Mouse (Mus musculus) E14TG2a.4 (cell line): ENCODE measurements at regions not wholly inside any gene's neighbourhood (a gene's known extent, or its start where the extent isn't known, plus 50 kb on each side); places are given as distances from the start of the nearest gene placed in this dataset.

Experiments used
- H3K27me3 ChIP-seq: 2 replicates; pipeline ENCODE4 v1.6.1; 2014; ENCODE audit warnings: low read length, control low read depth; ENCODE audit not compliant: insufficient read depth
- H3K36me3 ChIP-seq: 2 replicates; pipeline ENCODE4 v1.6.1; 2014; ENCODE audit warnings: low read length, control low read depth; ENCODE audit not compliant: insufficient read depth
- H3K4me1 ChIP-seq: replicated peaks from 2 replicates; pipeline ENCODE4 v1.6.1; 2014; ENCODE audit warnings: low read depth, low read length, control low read depth
- H3K4me3 ChIP-seq: replicated peaks from 2 replicates; pipeline ENCODE4 v1.5.1; 2014; ENCODE audit warnings: mild to moderate bottlenecking, low read length
- H3K9me3 ChIP-seq: 2 replicates; pipeline ENCODE4 v1.6.1; 2014; ENCODE audit warnings: low read length, control low read depth
- CTCF ChIP-seq: conservative IDR thresholded peaks from 2 replicates; pipeline ENCODE4 v1.5.1; 2014; ENCODE audit warnings: low read length
- NANOG ChIP-seq: IDR thresholded peaks from 2 replicates; pipeline ENCODE4 v1.6.1; 2014; ENCODE audit warnings: borderline replicate concordance, low read length, mixed read lengths
- POU5F1 ChIP-seq: IDR thresholded peaks from 2 replicates; pipeline ENCODE4 v1.6.1; 2014; ENCODE audit warnings: low read length, borderline replicate concordance

DNA sequence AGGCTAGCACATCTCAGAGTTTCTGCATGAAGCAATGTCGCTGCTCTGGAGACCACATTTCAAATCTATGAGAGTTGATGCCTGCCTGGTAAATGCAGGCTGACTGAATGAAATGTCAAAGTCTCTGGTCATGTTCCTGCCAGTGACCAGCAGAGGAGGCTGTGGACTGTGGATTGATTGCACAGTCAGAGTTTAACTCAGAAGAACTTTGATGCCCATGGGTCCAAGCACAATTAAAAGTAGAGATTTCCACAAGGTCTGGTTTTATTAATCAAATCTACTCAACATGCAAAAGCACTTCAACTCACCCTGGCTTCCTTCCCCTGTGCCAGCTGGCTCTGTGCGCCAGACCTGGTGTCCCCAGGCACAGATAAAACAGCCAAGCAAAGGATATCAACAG, 81.3 kb downstream of the Hsd17b3 start:
- Histone ChIP-seq H3K27me3 (no peaks in the 10 kb centered on the region), H3K9me3 (no peaks in the 10 kb centered on the region), H3K4me3 (no peak overlapping the region), H3K36me3 (no peaks in the 10 kb centered on the region), H3K4me1 (peaks cover 17% of the 10 kb centered on the region)
- peak; percentile 15; the same call in 1 of the 2 replicates for TF ChIP-seq CTCF
- TF ChIP-seq NANOG, result no peak
- TF ChIP-seq POU5F1, result no peak

DNA sequence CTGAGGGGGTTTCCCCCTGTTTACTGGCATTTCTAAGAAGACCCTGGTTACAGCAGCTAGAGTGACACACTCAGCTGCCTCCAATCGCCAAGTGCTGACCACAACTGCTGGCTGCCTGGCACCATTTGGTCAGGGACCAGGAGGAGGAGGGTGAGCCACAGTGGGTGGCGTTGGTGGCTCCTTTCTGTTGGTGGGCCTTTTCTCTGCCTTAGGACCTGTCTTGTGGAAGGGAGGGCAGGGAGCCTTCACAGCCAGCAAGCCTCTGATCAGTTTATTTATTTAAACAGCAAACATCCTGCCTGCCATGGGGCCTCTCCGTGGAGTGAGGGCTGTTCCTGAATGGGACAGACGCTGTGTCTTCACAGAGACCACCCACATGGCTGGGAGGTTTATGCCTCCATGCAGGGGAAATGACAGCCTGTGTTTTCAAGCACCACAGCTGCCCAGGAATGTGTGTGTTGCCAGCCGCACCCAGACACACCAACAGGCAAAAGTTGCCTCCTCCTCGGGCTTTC, 86.0 kb downstream of the Hsd17b3 start:
- H3K36me3 ChIP-seq, result no peaks in the 10 kb centered on the region
- H3K9me3 ChIP-seq, result 0 out of 2 replicates have a peak, but pooled peaks cover 3% of the 10 kb centered on the region
- TF ChIP-seq CTCF (no peak), POU5F1 (no peak), NANOG (no peak)
- H3K27me3 ChIP-seq, result no peaks in the 10 kb centered on the region
- peaks cover 42% of the 10 kb centered on the region for H3K4me1 ChIP-seq
- peak overlapping the region; percentile 23; the same call in 1 of the 2 replicates for H3K4me3 ChIP-seq

DNA sequence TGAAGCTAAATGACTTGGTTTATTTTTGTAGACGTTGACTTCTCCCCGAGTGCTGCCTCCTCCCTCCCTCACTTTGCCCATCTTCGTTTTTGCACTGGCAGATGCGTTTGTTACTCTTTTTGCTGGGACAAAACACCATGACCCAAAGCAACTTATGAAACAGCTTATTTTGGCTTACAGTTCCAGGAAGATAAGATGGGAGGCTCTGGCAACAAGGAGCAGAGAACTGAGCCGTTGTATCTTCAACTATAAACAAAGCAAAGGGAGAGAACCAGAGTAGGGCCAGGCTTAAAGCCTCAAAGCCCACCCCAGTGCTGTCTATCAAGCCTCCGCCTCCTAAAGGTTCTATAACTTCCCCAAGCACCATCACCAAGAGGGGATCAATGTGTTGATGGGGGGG, 88.7 kb downstream of the Hsd17b3 start:
- H3K4me3 ChIP-seq, result no peak overlapping the region
- H3K36me3 ChIP-seq, result no peaks in the 10 kb centered on the region
- peaks cover 42% of the 10 kb centered on the region for H3K4me1 ChIP-seq
- 0 out of 2 replicates have a peak, but pooled peaks cover 3% of the 10 kb centered on the region for H3K9me3 ChIP-seq
- H3K27me3 ChIP-seq, result no peaks in the 10 kb centered on the region
- TF ChIP-seq NANOG (no peak), CTCF (no peak), POU5F1 (no peak)

DNA sequence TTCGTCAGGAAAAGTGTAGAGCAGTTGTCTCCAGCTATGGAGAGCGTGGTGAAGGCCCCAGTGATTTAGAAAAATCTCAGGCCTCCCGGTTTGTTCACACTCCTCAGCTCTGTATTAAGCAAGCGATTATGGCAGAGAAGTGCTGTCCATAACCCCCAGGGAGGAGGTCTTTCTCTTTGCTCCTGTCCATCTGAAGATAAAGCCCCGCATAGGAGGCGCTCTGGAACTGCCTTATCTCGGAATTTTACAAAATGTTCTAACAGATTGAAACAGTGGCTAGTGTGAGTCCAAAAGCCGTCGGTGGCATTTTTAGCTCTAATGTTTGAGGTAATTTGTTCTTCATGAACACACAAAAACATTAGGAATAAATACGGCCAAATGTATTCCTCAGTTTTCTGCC, 90.4 kb downstream of the Hsd17b3 start:
- TF ChIP-seq POU5F1 (no peak), NANOG (no peak), CTCF (no peak)
- Histone ChIP-seq H3K4me3 (no peak overlapping the region), H3K9me3 (0 out of 2 replicates have a peak, but pooled peaks cover 3% of the 10 kb centered on the region), H3K4me1 (peaks cover 47% of the 10 kb centered on the region), H3K36me3 (no peaks in the 10 kb centered on the region), H3K27me3 (no peaks in the 10 kb centered on the region)

DNA sequence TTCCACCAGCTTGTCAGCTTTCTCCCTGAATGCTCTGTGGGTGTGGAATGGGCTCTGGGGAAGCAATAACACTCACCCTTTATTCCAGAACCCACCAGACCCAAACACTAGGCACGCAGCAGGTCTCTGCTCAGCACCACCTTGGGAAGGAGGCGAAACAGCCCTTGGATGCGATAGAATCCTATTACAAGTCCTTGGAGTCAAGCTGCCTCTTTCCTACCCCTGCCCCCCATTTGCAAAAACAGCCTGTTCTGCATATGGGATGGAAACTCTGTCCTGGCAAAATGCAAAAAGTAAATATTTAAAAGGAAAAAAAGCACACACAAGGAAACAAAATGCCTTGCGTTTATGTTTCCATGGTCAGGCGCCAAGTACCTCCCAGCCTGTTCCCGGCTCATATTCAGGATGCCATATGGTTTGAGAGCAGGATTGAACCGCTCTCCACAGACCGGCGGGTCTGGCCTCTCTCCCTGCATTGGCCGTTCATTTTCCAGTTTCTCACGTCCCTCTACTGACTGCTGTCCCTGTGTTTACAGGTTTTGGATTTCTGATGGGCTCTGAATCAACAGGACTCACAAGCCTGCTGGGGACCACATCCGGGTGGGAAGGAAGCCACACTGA, 95.1 kb downstream of the Hsd17b3 start:
- H3K36me3 ChIP-seq, result no peaks in the 10 kb centered on the region
- H3K4me1 ChIP-seq, result peaks cover 23% of the 10 kb centered on the region
- no peaks in the 10 kb centered on the region for H3K27me3 ChIP-seq
- no peaks in the 10 kb centered on the region for H3K9me3 ChIP-seq
- TF ChIP-seq CTCF (no peak), NANOG (no peak), POU5F1 (no peak)
- peak overlapping the region; percentile 32; the same call in 1 of the 2 replicates for H3K4me3 ChIP-seq

DNA sequence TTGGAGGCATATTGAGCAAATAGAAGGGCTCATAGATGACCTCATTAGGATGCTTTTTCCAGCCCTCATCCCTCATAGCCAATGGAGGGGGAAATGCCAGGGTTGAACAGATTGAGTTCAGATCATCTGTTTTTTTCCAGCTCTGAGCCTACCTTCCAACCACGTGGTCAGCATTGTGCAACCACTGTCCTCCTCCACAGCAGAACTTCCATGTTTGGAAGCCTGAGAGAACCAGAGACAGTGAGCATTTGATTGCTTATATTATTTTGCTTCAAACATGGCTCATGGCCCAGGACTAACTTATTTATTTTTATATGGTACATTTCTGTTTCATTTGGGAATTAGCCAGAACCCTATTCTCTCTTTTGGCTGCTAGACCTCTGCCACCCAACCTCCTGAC, 96.0 kb downstream of the Hsd17b3 start:
- TF ChIP-seq POU5F1, result no peak
- TF ChIP-seq CTCF, result no peak
- no peak for TF ChIP-seq NANOG
- H3K27me3 ChIP-seq, result no peaks in the 10 kb centered on the region
- H3K4me1 ChIP-seq, result peaks cover 28% of the 10 kb centered on the region
- no peaks in the 10 kb centered on the region for H3K9me3 ChIP-seq
- H3K4me3 ChIP-seq, result no peak overlapping the region
- H3K36me3 ChIP-seq, result no peaks in the 10 kb centered on the region

DNA sequence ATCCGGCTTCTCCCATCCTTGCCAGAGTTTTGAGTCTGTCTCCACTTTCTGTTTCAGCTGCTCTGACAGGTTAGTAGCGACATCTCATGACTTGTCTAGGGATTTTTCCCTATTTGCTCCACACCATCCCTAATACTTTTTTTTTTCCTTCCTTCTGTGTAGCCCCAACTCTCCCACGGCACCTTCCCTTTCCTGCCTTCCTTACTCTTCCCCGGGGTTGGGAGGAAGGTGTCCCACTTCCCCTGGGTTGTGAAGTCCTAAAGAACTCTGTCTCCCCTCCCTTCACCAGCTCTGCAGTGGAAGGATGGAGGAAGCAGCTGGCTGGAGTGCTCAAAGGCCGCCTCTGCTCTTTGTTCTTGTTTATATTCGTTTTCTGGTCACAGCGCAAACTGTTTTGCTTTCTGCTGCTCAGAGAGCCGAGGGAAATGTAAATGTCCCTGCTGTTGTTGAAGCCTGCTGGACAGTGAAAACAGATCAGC, 98.5 kb downstream of the Hsd17b3 start:
- no peak for TF ChIP-seq CTCF
- no peak for TF ChIP-seq POU5F1
- no peak for TF ChIP-seq NANOG
- Histone ChIP-seq H3K9me3 (no peaks in the 10 kb centered on the region), H3K4me3 (no peak overlapping the region), H3K4me1 (peaks cover 35% of the 10 kb centered on the region), H3K36me3 (no peaks in the 10 kb centered on the region), H3K27me3 (no peaks in the 10 kb centered on the region)

DNA sequence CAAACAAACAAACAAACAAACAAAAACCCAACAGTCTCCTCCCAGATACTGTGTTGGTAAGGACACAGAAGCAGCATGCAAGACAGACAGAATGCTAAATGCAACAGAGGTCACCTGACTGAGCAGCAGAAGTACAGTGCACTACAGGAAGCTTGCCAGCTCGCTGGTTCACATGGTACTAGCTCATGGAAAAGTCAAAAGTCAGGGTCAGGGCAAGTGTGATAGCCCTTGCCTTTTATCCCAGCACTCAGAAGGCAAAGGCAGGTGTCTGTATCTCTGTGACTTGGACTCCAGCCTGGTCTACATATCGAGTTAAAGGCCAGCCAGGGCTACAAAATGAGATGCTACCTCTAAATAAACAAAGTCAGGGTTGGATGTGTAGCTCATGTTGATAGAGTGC, 99.3 kb downstream of the Hsd17b3 start:
- Histone ChIP-seq H3K9me3 (no peaks in the 10 kb centered on the region), H3K27me3 (no peaks in the 10 kb centered on the region), H3K36me3 (no peaks in the 10 kb centered on the region), H3K4me3 (no peak overlapping the region), H3K4me1 (peaks cover 31% of the 10 kb centered on the region)
- TF ChIP-seq POU5F1 (no peak), NANOG (no peak)
